Mouse (Mus musculus): ENCODE results near the gene Clasp2.

Clasp2 gene

DNA sequence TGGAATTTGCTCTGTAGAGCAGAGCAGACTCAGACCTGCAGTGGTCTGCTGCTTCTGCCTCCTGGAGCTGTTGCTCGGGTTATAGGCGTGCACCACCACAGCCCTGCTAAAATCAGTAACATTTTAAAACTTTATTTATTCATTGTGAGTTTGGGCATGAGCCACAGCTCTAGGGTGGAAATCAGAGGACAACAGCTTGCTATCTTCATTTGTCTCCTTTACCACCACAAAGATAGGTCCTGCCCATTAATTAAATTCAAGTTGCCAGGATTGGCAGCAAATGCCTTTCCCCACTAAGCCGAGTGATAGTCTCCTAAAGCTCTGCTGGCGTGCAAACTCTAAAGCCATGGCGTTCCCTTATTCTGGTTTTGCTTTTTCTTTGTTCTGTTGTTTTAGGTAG lies 194.4 kb downstream of the Clasp2 start:
- no peak for DNase-seq

DNA sequence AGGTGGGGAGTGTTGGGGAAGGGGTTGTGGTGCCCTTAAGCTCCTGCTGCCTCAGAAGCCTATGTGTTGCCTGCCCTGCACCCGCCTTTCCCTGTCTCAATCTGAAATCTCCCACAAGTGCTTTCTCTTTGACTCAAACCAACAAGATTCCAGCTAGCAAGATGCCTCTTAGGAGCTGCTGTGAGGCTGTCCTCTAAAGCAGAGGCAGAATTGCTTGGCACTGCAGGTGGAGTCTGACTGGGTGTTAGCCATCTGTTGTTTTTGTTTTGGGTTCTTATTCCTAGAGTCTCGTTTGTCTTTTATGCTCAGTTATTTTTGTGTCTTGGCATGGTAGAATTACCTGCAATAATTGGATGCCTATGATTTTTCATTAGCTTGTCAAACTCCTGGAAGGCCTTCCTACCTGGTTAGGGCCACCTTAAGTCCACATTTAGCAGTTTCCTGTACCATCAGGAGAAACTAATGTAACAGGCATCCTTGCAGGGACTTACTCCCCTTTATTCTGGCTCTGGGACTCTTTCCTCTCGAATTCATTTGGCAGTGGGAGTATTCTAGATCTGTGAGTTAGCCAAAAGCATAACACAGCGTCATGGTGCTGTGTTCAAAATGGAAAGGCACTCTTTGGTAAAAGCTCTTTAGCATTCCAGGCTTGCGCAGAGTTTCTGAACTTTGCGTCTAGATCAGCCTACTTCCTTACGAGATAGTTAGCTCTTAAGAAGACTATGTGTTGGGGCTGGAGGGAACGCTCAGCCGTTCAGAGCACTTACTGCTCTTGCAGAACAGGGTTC lies 198.0 kb downstream of the Clasp2 start:
- DNase-seq = no peak

- no peak for DNase-seq
These were observed 200.0 kb downstream of the Clasp2 start for GRCm38 (mm10) chr9:113941103-113941805.

DNA sequence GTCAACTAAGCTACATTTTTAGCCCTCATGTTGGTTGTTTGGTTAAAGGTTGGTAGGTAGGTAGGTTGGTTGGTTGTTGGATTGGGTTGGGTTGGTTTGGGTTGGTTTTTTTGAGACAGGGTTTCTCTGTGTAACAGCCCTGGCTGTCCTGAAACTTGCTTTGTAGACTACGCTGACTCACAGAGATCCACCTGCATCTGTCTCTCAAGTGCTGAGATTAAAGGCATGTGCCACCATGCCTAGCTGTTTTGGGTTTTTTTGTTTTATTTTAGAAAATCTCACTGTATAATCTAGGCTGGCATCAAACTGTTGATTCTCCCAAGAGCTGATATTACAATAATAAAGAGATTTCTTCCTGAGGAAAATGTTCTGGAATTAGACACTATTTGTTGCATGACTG lies 202.1 kb downstream of the Clasp2 start:
- DNase-seq = no peak

DNA sequence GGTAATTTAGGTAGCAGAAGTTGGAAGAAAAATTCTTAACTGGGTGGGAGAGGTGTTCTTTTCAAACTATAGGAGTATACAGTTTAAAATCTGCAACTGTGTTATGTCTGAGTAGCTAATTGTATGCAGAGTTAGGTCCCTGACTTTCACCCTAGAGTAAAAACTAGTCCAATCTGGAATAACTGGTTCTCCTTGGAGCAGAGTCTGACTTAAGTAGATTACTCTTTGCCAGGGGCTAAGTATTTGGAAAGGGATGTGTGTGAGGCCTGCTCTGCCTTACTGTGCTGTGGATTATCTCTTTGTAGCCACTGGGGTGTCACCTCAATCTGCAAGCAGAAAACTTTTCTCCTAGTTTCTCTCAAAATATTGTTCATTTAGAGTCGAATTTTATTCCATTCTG lies 205.9 kb downstream of the Clasp2 start:
- no peak for DNase-seq

- no peak for DNase-seq
These were observed 216.5 kb downstream of the Clasp2 start for GRCm38 (mm10) chr9:113957777-113958176.

DNA sequence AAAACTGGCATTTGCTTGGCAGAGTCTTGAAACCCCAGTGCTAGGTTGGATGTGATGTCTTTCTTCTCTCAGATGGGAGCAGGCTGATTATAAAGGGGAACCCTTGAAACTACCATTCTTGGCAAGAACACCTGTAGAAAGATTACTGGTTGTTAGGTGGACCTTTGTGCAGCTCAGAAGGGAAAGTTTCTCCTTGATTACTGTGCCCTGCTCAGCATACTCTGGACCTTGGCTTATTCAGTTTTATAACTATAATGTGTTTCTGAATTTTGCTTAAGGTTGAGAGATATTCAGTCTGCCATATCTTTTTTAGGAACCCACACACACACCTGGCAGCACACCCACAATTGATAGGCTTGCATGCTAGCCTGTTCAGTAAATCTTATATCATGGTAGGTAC lies 222.4 kb downstream of the Clasp2 start:
- no peak for DNase-seq

- DNase-seq = no peak
These were observed 223.1 kb downstream of the Clasp2 start for GRCm38 (mm10) chr9:113964415-113964814.

- DNase-seq = no peak
These were observed 225.6 kb downstream of the Clasp2 start for GRCm38 (mm10) chr9:113966838-113967237.

GRCm38 (mm10) chr9:113968967-113969366 lies 227.7 kb downstream of the Clasp2 start:
- no peak for DNase-seq

Measured in kidney, postnatal 10 days (tissue).